Mouse (Mus musculus): Measurements from ENCODE around the gene Flt3l. TPM values are rescaled to one million over a fixed set of nuclear protein-coding genes. Genes with fewer than 3 reads are reported as not detected.

The Flt3l gene
- polyA plus RNA-seq, 1 experiment = 24.4 TPM

- DNase-seq = no peak
- Histone ChIP-seq H3K4me1 (ENCODE audit: control insufficient read depth, insufficient read depth, low read length) (peaks cover 5% of the 10 kb centered on the region; the same call in 1 of the 2 replicates), H3K27ac (ENCODE audit: insufficient read depth, low read length) (peak overlapping the region; percentile 65), H3K27me3 (ENCODE audit: control insufficient read depth, insufficient read depth, low read length) (no peaks in the 10 kb centered on the region), H3K4me3 (replicated peaks; ENCODE audit: insufficient read depth, low read depth, low read length) (peak overlapping the region; percentile 36)
- TF ChIP-seq CTCF (IDR thresholded peaks at IDR 0.05; ENCODE audit: borderline replicate concordance, insufficient read depth, low read depth, low read length) (no peak), POLR2A (IDR thresholded peaks at IDR 0.05; ENCODE audit: borderline replicate concordance, insufficient read depth, low read length) (0 out of 2 replicates have a peak, but pooled peaks have one; percentile 24)
- 9% methylated on average over 6 of the region's 6 CpGs for WGBS
These were observed 26.3 kb upstream of the Flt3l start for GRCm38 (mm10) chr7:45162551-45162950.

DNA sequence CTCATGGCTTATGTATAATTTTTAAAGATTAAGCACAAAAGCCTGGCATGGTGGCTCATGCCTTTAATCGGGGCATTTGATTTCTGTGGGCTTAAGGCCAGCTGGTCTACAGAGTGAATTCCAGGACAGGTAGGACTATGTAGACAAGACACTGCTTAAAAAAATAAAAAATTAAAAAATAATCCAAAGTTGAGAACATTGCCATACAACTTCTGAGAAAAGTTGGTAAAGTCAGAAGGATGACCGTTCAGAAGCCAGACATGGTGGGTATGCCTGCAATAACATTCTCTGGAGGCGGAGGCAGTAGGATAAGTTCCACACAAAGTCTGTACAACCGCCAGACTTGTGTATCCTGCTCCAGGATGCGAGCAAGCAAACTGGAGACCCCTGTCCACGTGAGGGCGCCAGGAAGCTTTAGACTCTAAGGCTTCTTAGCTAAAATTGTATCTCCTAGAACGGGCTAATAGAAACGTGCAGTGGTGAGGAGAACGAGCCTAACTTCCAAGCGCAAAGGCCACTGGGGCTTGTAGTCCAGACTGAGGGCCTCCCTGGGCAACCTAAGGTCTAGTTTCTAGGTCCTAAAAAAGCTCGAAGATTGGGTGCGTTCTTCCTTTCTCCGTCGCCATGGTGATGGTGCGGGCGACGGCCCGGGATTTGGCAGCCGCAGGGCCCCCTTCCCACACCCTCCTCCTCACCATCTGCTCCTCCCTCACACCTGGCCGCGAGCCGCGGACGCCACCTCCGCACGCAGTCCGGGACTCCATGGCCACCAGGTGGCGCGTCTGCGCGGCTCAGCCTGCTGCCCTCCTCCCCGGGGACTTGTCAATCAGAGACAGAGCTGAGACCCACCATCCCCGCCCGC, 25.6 kb upstream of the Flt3l start:
- Histone ChIP-seq H3K27ac (ENCODE audit: insufficient read depth, low read length) (peak overlapping the region; percentile 65), H3K27me3 (ENCODE audit: control insufficient read depth, insufficient read depth, low read length) (no peaks in the 10 kb centered on the region), H3K4me1 (ENCODE audit: control insufficient read depth, insufficient read depth, low read length) (peaks cover 5% of the 10 kb centered on the region; the same call in 1 of the 2 replicates), H3K4me3 (replicated peaks; ENCODE audit: insufficient read depth, low read depth, low read length) (peak overlapping the region; percentile 36)
- 1% methylated on average over 35 of the region's 35 CpGs for WGBS
- TF ChIP-seq CTCF (IDR thresholded peaks at IDR 0.05; ENCODE audit: borderline replicate concordance, insufficient read depth, low read depth, low read length) = peak; percentile 95
- TF ChIP-seq POLR2A (IDR thresholded peaks at IDR 0.05; ENCODE audit: borderline replicate concordance, insufficient read depth, low read length) = no peak
- DNase-seq = peak; percentile 99

GRCm38 (mm10) chr7:45160866-45161265, 24.6 kb upstream of the Flt3l start:
- no peak overlapping the region for H3K27ac ChIP-seq (ENCODE audit: insufficient read depth, low read length)
- no peak overlapping the region for H3K4me3 ChIP-seq (replicated peaks; ENCODE audit: insufficient read depth, low read depth, low read length)
- H3K27me3 ChIP-seq (ENCODE audit: control insufficient read depth, insufficient read depth, low read length) = no peaks in the 10 kb centered on the region
- TF ChIP-seq CTCF (IDR thresholded peaks at IDR 0.05; ENCODE audit: borderline replicate concordance, insufficient read depth, low read depth, low read length) (no peak), POLR2A (IDR thresholded peaks at IDR 0.05; ENCODE audit: borderline replicate concordance, insufficient read depth, low read length) (no peak)
- WGBS = 79% methylated on average over 3 of the region's 3 CpGs
- DNase-seq = no peak
- H3K4me1 ChIP-seq (ENCODE audit: control insufficient read depth, insufficient read depth, low read length) = peaks cover 5% of the 10 kb centered on the region; the same call in 1 of the 2 replicates

DNA sequence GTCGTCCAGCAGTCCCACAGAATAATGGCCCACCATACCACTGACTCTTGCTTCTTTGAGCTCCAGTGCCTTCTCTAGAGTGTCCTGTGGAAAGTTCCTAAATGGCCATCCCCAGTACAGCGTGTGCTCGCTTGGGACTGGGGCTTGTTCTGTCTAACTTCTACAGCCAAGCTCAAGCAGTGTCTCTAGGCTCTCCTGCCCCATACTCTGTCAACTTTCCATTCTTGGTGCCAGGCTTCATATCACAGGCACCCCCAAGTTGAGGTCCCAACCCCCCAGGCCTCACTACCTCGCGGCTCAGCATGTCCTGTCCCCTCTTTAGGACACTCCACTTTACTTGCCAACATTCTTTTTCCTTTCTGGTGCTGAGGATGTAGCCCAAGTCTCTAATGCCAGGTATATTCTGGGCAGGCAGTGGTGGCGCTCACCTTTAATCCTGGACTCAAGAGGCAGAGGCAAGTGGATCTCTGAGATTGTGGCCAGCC, 24.1 kb upstream of the Flt3l start:
- Histone ChIP-seq H3K4me3 (replicated peaks; ENCODE audit: insufficient read depth, low read depth, low read length) (no peak overlapping the region), H3K27ac (ENCODE audit: insufficient read depth, low read length) (no peak overlapping the region), H3K27me3 (ENCODE audit: control insufficient read depth, insufficient read depth, low read length) (no peaks in the 10 kb centered on the region), H3K4me1 (ENCODE audit: control insufficient read depth, insufficient read depth, low read length) (peaks cover 5% of the 10 kb centered on the region; the same call in 1 of the 2 replicates)
- DNase-seq = no peak
- TF ChIP-seq CTCF (IDR thresholded peaks at IDR 0.05; ENCODE audit: borderline replicate concordance, insufficient read depth, low read depth, low read length) (no peak), POLR2A (IDR thresholded peaks at IDR 0.05; ENCODE audit: borderline replicate concordance, insufficient read depth, low read length) (no peak)
- WGBS = 93% methylated on average over 6 of the region's 6 CpGs

DNA sequence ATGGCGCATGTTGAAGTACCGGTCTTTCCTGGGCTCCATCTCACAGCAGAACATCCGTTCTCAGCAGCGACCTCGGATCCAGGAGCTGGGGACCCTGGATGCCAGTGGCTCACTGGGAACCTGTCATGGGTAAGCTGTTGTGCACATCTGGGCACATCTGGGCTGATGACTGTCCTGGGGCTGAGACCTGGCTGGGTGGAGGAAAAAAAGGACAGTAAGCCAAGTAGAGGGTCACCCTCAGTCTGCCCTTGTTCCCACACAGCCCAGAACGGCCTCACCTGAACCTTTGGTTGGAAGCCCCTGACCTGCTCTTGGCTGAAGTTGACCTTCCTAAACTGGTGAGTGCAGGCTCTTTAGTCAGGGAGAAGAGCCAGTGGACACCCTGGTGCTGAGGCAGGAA, 22.8 kb upstream of the Flt3l start:
- no peak overlapping the region for H3K27ac ChIP-seq (ENCODE audit: insufficient read depth, low read length)
- no peak overlapping the region for H3K4me3 ChIP-seq (replicated peaks; ENCODE audit: insufficient read depth, low read depth, low read length)
- TF ChIP-seq POLR2A (IDR thresholded peaks at IDR 0.05; ENCODE audit: borderline replicate concordance, insufficient read depth, low read length) (no peak), CTCF (IDR thresholded peaks at IDR 0.05; ENCODE audit: borderline replicate concordance, insufficient read depth, low read depth, low read length) (no peak)
- no peaks in the 10 kb centered on the region for H3K27me3 ChIP-seq (ENCODE audit: control insufficient read depth, insufficient read depth, low read length)
- peaks cover 5% of the 10 kb centered on the region; the same call in 1 of the 2 replicates for H3K4me1 ChIP-seq (ENCODE audit: control insufficient read depth, insufficient read depth, low read length)
- 92% methylated on average over 6 of the region's 6 CpGs for WGBS
- DNase-seq = no peak

DNA sequence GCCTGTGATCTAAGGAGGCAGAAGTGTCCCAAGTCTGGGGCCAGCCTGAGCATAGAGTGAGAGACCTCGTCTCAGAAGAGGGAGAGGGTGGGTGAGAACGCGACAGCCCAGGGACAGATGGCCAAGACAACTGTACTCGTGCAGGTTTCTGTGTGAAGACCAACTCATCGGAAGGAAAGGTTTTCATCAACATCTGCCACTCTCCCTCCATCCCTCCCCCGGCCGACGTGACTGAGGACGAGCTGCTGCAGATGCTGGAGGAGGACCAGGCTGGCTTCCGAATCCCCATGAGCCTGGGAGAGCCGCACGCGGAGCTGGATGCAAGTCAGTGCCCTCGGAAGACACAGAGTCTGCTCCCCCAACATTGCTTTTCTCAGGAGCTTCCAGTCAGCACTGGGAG, 21.2 kb upstream of the Flt3l start:
- no peak for DNase-seq
- peaks cover under 1% of the 10 kb centered on the region; the same call in 1 of the 2 replicates for H3K4me1 ChIP-seq (ENCODE audit: control insufficient read depth, insufficient read depth, low read length)
- no peaks in the 10 kb centered on the region for H3K27me3 ChIP-seq (ENCODE audit: control insufficient read depth, insufficient read depth, low read length)
- TF ChIP-seq POLR2A (IDR thresholded peaks at IDR 0.05; ENCODE audit: borderline replicate concordance, insufficient read depth, low read length) = no peak
- H3K27ac ChIP-seq (ENCODE audit: insufficient read depth, low read length) = no peak overlapping the region
- H3K4me3 ChIP-seq (replicated peaks; ENCODE audit: insufficient read depth, low read depth, low read length) = no peak overlapping the region
- WGBS = 57% methylated on average over 14 of the region's 14 CpGs

GRCm38 (mm10) chr7:45156206-45156605, 20.0 kb upstream of the Flt3l start:
- Histone ChIP-seq H3K4me1 (ENCODE audit: control insufficient read depth, insufficient read depth, low read length) (no peaks in the 10 kb centered on the region), H3K27me3 (ENCODE audit: control insufficient read depth, insufficient read depth, low read length) (no peaks in the 10 kb centered on the region), H3K27ac (ENCODE audit: insufficient read depth, low read length) (no peak overlapping the region), H3K4me3 (replicated peaks; ENCODE audit: insufficient read depth, low read depth, low read length) (no peak overlapping the region)
- no peak for DNase-seq
- TF ChIP-seq CTCF (IDR thresholded peaks at IDR 0.05; ENCODE audit: borderline replicate concordance, insufficient read depth, low read depth, low read length) = no peak
- 93% methylated on average over 15 of the region's 15 CpGs for WGBS

DNA sequence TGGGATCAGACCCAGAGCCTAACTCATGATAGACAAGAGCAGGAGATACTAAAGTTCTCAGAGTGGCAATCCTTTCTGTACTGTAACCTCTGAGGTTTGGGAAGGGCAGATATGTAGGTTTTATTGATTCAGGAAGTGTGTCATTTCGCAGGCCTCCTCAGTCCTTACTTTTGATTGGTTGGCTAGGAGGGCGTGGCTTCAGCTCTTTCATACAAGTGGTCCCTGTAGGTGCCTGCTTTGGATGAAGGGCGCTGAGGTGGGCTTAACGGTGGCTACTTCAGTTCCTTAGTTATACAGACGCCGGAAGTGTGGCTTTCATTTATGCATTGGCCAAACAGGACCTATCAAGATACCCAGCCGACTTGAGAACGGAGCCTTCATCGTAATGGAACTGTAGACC, 19.4 kb upstream of the Flt3l start:
- no peak overlapping the region for H3K27ac ChIP-seq (ENCODE audit: insufficient read depth, low read length)
- DNase-seq = no peak
- H3K4me1 ChIP-seq (ENCODE audit: control insufficient read depth, insufficient read depth, low read length) = no peaks in the 10 kb centered on the region
- H3K4me3 ChIP-seq (replicated peaks; ENCODE audit: insufficient read depth, low read depth, low read length) = no peak overlapping the region
- H3K27me3 ChIP-seq (ENCODE audit: control insufficient read depth, insufficient read depth, low read length) = no peaks in the 10 kb centered on the region
- TF ChIP-seq POLR2A (IDR thresholded peaks at IDR 0.05; ENCODE audit: borderline replicate concordance, insufficient read depth, low read length) = no peak
- no peak for TF ChIP-seq CTCF (IDR thresholded peaks at IDR 0.05; ENCODE audit: borderline replicate concordance, insufficient read depth, low read depth, low read length)
- 85% methylated on average over 9 of the region's 9 CpGs for WGBS
